Mouse (Mus musculus): ENCODE results near the gene Cdk14.
"Not testable (repeated sequence)": the region's sequence is repeated elsewhere in the genome, so short reads cannot be mapped to it uniquely, and the experiment has no call there.

Gene Cdk14

DNA sequence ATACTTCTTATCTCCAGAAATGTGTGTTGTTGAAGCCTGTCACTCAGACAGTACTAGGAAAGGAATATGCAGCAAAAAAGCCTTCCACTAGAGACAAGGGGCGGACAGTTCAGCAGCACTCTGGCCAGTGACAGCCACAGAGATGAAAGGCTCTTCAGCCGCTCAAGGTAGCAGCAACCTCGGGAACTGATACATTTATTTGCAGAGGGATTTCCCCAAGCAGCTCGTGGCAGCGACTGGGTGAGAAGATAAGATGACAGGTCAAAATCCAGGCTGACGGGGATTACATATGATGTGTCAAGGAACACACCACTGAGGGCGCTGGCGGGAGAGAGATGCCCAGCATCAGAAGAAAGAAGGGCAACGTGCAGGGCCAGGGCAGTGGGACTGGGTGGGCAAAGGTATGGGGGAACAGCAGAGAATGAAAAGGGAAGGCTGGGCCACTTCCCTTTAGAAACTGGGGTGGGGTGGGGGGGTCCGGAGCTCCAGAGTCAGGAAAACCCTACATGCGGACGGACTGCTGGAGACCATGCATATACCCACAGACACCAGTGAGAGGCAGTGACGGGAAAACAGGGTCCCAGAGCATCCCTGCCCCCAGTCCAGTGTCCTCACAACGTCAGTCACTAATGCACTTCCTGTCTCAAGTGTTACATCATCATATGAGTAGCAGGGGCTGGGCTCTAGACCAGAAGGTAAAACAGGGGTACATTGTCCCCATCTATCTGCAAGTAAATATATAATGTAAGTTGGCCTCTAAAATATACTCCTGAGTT lies 51.5 kb downstream of the Cdk14 start:
- no peak for DNase-seq (ENCODE audit: extremely low read depth, insufficient read length, low spot score)

DNA sequence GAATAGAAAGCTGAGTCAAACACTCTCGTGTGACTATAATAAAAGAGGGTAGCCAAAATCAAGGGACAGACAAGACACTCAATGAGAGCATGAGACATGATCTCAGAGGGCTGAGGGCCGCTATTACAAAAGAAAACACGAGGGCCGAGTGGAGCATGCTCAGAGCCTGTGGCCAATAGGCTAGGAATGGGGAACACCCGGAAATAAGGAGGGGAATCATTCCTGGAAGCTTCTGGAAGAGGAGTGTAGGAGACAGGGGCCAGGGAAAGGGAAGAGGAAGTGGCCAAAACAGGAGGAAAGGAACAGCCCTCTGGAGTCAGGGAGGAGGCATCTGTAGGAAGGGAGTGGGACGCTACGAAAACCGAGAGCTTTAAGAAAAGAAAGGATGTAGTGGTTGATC lies 52.6 kb downstream of the Cdk14 start:
- DNase-seq (ENCODE audit: extremely low read depth, insufficient read length, low spot score) = no peak

DNA sequence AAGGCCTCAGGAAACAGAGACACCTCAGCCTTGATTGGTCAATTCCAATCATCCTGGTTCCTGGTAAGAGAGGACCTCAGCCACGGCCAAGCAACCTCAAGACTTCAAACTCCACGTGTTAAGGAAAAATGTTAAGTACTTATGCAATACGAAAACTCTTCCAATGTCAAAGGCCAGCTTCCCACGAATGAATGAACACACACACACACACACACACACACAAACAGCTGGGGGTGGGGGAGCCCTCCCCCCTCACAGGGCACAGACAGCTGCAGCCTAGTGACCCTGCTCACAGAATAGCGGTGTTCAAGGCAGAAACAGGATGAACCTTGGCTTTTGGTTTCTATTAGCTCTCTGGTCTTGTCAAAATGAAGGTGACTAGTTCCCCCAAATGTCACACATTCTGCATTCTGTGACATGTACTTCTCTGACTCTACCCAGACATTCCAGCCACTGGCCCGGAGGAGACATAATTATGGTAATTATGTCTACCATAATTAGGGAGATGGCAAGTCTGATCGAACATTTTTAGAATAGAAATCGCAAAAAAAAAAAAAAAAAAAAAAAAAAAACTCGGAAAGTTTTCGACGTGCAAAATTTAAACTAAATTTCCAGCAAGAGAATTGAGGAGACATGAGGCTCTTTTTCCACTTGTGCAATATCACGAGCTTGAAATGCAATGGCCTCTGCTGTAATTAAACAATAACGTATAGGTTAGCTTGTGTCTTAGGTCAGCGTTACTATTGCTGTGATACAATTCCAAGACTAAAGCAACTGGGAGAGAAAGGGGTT lies 54.6 kb downstream of the Cdk14 start:
- no peak for DNase-seq (ENCODE audit: extremely low read depth, insufficient read length, low spot score)

DNA sequence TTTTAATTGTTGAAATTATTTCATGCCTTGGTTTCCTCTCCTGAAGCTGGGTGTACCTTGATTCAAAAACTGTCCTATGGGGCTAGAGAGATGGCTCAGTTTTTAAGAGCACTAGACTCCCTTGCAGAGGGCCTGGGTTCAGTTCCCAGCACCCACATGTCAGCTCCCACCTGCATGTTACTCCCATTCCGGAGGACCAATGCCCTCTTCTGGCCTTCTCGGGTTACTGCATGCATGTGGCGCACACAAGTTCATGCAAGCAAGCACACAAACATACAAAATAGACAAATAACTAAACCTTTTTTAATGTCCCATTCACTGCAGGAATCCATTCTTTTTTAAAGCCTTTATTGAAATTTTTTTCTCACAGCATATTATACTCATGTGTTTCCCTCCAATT lies 58.4 kb downstream of the Cdk14 start:
- no peak for DNase-seq (ENCODE audit: extremely low read depth, insufficient read length, low spot score)

DNA sequence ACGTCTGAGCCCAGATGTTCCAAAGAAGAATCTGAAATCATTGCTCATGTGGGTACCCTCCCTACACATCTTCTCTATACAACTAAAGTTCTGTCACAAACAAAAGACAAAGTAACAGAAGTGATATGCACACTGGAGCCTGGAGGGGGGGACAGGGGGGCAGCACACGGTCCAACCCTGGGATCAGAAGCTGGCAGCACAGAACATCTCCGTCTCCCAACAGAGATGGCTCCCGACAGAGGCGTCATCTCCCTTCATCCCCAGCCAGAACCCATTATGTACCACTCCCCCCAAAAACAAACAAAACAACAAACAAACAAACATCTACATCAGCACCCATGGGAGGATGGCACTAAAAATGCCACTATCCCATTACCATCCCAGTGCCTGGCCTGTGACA lies 59.8 kb downstream of the Cdk14 start:
- no peak for DNase-seq (ENCODE audit: extremely low read depth, insufficient read length, low spot score)

DNA sequence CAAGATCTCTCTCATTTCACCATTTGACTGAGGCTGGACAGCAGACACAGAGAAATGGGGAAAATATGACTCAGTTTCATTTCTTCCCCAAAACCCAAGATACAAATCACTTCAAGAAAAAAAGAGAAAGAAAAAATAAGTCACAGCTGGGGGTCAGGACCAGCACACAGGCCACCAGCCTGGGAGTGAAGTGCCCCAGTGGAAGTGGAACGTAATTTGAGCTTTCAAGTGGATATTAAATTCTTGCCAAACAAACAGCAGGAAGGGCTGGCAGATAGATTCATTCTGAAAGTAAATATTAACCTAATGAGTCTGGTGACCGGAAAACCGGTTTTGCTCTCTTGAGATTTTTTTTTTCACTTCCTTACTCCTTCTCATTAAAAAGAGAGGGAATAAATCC lies 60.2 kb downstream of the Cdk14 start:
- no peak for DNase-seq (ENCODE audit: extremely low read depth, insufficient read length, low spot score)

DNA sequence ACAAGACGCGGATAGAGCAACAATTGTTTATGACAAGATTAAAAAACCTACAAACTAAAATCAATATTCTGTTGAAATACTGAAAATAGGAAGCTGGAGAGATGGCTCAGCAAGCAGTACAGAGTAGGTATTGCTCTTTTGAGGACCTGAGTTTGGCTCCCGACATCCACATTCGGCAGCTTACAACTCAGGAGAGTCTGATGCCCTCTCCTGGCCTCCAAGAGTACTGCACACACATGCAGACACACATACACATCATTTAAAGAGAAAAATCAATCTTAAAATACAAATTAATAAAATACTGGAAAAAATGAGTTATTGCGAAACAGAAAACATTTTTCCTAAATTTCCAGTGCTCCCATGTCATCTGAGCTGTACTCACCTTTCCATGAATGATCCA lies 60.7 kb downstream of the Cdk14 start:
- no peak for DNase-seq (ENCODE audit: extremely low read depth, insufficient read length, low spot score)

DNA sequence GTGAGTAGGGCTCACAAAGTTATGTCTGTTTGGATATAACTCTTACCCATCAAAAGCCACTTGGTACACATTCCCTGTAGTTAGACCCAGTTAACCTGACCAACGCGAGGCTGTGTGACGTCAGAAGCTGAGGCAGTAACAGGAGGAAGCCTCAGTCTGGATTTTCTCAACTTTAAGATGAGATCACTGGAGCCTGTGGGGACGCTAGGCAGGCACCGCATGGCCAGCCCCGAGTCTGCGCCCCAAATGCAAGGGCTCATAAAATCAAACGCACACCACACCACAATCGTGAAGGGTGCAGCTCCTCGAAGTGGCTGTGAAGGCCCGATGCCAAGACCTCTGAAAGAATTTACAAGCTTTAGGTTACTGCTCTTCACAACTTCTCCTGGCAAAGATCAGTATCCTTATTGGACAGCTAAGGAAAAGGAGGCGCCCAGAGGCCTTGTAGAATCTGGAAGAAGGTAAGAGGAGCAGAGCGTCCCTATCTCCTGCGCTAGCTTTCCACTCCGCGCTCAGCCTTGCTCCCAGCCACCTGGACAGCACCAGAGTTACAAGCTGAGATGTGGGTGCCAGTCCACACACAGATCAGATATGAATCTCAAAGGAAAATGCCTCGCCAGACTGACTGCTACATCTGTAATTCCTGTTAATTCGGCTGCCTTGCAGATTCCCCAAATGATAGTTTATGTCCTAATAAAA lies 61.9 kb downstream of the Cdk14 start:
- DNase-seq (ENCODE audit: extremely low read depth, insufficient read length, low spot score) = no peak

DNA sequence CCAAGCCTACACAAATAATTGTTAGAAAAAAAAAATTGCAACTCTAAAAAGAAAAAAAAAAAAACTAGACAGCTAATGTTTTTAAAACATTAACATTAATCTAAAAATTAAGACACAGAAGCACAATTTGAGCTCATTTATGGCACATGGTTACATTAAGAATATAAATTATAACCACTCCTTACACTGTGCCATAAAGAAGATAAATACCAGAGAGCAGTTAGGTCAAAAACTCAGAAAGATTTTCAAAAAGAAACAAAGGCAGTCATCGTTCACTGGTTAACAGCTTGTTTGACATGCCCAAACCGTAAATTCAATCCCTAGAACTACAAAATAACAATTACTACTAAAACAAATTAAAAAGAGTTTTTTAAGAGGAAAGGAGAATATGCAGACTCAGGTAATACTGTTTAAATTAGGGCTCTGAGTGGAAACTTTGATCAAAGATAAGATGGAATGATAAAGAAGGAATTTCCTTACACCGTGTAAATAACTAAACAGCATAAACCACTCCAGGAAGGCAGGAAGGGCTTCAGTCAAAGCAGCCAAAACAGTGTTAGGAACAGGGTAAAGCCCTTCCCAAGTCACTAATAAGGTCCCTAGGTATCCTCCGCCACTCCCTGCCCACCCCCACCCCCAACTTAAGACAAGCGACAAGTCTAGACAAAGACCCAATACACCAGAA lies 65.3 kb downstream of the Cdk14 start:
- DNase-seq (ENCODE audit: extremely low read depth, insufficient read length, low spot score) = no peak

DNA sequence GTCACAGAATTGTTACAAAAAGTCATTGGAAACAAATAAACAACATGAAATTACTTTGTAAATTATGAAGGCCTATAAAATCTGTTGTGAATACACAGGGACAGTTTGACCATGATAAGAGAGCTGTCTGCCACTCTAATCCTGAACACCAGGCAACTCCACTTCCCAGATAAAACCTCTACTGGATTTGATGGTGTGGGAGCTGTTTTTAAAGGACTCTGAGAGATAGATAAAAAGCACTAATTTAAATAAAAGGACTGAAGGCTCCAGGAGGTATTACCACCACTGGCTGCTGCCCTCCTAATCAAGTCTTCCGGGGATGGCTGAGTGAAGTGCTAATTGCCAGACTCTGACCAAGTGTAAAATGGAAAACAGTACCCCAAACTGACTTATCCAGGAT lies 66.2 kb downstream of the Cdk14 start:
- DNase-seq (ENCODE audit: extremely low read depth, insufficient read length, low spot score) = no peak

DNA sequence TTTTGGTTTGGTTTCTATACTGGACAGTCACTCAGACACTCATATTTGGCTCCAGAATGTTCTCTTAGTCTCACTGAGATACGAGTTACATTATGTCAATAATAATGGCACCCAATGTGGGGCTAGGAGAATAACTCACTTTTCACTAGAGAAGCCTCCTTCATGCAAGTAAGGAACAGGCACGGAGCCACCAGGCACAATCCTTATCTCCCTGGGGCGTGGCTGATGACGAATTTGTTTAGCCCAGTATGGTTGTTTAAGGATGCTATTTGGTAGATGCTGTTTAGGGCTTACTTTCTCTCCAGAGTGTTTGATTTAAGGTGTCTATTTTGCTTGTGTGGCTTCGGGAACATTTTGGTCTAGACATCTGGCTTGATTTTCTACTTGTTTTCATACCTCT lies 75.5 kb downstream of the Cdk14 start:
- DNase-seq (ENCODE audit: extremely low read depth, insufficient read length, low spot score) = no peak

DNA sequence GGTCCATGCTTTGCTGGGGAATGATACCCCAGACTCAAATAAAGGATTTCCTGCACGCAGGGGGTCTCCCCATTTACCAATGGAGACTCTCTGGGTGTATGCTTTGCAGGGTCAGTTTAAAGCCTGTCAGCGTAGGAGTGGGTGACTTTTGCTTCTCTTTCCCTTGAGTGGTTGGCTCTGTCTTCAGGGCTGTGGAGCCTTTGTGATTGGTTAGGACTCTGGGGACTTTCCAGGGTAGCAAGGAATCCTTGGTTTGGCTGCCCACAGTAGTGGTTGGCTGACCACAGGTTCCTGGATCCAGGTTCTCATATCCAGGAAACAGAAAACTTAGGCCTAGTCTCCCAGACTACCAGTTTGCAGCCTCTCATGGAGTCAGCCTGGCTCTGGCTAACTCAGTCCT lies 76.4 kb downstream of the Cdk14 start:
- DNase-seq (ENCODE audit: extremely low read depth, insufficient read length, low spot score) = peak; percentile 57

DNA sequence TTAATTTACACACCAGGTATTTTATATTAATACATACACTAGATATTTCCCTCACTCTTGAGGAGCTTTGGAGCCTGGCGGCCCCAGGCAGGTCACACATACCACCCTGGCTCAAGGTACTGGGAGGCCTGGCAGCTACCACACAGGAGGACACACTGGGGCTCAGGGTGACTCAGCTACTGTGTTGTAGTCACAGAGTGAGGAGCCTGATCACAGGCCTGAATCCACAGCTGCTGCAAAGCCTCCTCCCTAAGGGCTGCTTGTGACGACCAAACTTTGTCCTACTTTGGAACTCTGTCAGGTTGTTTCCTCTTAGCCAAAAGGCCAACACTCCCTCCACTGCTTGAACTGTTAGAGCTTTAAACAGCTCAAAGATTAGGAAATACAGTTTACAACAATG lies 76.8 kb downstream of the Cdk14 start:
- peak; percentile 71 for DNase-seq (ENCODE audit: extremely low read depth, insufficient read length, low spot score)

DNA sequence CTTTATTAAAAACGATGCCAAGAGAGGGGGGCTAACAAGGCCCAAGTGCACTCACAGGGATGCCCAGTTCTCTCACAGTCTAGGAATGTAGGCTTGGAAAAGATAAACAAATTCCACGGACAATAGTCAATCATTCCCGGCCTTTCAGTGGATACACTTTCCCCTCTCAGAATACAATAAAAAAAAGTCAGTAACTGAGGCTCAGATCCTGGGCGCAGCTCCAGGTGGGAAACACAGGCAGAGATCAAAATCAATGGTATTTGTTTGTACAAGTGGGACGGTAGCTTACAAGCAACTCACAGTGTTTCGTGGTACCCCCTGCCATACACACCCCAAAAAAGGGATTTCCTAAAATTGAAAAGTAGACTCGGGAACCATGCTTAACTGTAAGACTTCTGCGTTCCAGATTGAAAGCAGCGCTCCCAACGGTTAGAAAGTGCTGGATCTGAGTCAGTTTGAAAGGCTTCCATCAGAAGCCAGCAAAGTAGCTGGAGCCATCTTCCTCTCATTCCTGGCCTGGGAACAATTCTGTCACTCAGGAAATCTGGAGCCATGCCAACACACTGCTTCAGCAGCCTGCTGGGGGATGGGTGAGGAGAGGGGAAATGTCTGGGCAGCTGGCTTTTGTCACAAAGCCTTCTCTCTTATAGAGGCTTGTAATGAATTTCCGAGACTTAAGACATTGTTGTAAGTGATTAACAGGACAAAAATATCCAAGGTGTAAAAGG lies 77.5 kb downstream of the Cdk14 start:
- DNase-seq (ENCODE audit: extremely low read depth, insufficient read length, low spot score) = peak; percentile 52

DNA sequence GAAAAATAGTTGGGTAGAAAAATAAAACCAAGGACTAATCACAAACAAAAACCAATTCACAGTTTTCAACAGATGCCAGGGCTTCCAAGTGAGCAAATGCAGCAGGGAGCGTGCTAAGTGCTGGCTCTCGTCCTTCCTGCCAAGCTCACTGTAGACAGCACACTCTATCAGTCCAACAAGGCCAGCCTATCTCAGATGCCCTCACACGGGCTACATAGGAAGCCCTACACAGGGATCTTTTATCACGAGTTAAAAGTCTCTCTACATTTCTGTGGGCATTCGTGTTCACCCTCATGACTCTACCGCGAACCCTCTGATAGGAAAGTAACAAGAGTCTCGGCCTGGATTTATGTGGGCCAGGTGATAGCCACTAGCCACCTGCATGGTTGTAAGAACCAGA lies 78.5 kb downstream of the Cdk14 start:
- DNase-seq (ENCODE audit: extremely low read depth, insufficient read length, low spot score) = no peak

DNA sequence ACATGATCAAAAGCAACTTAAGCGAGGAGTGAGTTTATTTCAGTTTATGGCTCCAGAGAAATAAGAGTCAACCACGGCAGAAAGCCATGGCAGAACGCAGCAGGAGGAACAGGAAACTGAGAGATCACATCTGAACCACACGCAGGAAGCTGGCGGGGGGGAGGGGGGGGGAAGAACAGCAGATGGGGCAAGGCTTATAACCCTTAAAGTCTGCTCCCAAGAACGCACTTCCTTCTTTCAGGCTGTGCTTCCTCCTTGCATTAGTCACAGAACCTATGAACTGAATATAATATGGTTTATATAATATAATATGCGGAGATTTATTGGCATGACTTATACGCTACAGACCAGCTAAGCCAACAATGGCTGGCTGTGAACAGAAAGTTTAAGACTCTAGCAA lies 86.2 kb downstream of the Cdk14 start:
- no peak for DNase-seq (ENCODE audit: extremely low read depth, insufficient read length, low spot score)

DNA sequence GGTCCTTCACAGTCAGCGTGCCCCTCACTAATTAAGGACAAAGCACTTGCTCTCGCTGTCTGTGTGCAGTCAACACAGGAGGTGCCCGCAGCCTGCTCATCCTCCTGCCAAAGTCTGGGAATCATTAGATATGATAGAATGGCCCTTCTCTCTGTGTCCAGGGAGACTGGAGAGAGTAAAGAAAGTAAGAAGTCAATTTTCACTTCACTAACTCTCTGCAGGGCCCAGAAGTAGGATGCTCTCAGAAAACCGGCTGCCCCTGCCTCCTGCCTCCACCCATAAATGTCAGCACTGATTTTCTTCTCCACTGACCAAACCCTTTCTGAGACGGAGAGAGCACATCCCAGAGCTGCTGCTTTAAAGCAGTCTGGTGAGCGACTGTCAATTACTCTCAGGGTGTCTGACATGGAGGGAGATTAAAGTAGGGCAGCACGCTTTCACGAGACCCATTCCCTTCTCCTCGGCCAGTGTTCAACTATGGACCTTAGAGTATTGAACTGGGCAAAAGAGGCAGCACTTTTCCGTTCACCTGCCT lies 89.1 kb downstream of the Cdk14 start:
- DNase-seq (ENCODE audit: extremely low read depth, insufficient read length, low spot score) = no peak

DNA sequence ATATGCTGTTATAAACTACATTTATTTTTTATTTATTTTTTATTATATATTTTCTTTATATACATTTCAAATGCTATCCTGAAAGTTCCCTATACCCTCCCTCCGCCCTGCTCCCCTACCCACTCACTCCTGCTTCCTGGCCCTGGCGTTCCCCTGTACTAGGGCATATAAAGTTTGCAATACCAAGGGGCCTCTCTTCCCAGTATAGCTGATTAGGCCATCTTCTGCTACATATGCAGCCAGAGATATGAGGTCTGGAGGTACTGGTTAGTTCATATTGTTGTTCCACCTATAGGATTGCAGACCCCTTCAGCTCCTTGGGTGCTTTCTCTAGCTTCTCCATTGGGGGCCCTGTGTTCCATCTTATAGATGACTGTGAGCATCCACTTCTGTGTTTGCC lies 91.1 kb downstream of the Cdk14 start:
- DNase-seq (ENCODE audit: extremely low read depth, insufficient read length, low spot score) = not testable (repeated sequence)

DNA sequence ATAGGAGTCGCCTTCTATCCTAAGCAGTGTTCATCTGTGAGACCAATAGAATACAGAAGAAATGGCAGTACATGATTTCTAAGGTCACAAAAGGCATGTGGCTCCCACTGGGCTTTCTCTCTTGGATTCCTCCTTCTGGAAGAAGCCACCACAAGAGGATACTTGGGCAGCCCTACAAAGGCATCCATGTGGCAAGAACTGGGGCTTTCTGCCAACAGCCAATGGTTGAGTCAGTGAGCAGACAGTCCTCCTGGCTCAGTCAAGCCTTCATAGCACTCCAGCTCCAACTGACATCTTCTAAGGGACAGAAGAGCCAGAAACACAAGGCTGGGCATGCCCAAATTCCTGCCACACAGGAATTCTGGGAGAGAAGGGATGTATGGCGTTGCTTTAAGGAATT lies 93.4 kb downstream of the Cdk14 start:
- peak; percentile 71 for DNase-seq (ENCODE audit: extremely low read depth, insufficient read length, low spot score)

DNA sequence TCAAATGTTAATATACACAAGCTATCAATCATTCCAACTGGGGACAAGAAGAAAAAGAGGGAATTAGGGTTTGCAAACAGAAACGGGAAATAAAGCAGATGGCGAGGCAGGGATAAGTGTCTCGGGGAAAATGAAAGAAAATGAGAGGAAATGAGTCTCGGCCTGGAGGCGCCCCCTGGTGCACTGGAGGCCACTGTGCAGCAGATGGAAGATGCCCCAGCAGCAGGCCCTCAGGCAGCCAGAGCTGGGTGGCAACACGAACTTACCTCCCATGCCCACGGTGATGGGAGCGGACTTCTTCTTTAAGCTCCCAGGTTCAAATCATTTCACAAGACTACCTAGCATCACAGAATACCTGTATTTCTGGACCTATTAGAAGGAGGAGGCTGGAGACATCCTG lies 97.4 kb downstream of the Cdk14 start:
- DNase-seq (ENCODE audit: extremely low read depth, insufficient read length, low spot score) = no peak
